Mouse (Mus musculus): ENCODE data around the gene Crebl2.

DNA sequence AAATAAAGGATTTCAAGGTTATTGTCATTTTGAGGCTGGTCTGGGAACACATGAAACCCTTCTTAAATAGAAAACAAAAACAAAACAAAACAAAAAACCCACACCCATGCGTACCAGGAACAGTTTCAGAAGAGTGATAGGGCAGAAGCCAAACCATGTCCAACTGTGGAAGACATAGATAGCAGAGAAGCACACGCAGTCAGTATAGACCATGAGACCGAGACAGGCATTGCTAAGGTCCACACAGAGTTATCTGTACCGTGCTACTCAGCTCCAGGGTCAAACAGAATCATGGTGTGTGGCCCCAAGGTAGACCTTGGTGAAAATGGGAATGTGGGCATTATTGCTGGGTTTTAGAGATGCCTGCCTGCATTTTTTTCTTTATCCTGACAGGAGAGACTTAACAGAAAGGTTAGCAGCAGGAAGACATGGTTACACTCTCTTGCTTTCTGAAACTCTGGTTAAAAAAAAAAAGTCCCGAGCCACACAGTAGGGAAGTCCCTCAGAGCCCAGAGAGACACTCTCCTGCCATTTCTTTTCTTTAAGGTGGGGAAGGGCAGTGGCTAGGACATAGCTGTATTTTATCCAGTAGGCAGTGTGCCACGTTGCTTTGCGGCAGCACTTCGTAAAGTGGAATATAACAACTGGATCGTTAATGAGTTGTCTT, 4.8 kb downstream of the Crebl2 start:
- TF ChIP-seq GATA1 (IDR thresholded peaks at IDR 0.05; ENCODE audit: borderline replicate concordance, low read length): no peak
- no peak for TF ChIP-seq FLI1 (IDR thresholded peaks at IDR 0.05; ENCODE audit: low read length)
